8 mouse cellular contexts compared by ENCODE assay signal in the genomic region with DNA sequence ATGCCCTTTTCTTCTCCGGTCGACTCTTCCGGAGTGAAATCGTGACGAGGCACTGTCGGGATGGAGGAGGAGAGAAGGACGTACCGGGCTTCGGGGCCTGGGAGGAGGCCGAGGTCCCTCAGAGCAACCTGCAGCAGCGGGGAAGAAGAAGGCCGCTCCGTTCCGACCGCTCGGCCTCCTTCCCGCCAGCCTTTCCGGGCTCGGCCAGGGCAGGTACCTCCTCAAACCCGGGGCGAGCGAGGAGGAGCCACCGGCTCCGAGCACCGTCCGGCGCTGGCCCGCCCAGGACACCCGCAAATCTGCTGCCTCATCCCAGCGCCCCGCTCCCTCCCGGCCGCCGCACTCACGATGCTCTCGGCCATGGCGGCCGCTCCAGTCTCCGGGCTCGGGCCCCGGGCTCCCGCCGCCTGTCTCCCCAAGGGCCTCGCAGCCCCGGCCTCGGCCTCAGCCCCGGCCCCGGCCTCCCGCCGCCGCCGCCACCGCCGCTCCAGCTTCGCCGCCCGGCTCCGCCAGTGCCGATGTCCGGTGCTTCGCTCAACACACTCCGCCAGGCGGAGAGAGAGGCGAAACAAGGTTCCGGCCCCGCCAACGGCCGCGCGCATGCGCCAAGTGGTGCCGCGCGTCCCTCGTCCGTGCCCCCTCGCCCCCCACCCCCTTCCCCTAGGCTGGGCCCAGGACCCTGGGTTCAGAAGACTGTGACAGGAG. TPM values are rescaled to one million over a fixed set of nuclear protein-coding genes. Genes with fewer than 3 reads are reported as not detected.
DNase-seq lines count a peak whose midpoint lies in the region; ATAC-seq and TF ChIP-seq lines count a peak whose summit lies in the region.

Gene Nploc4 (minus strand): TSS at position 557 of the 705 bp plus-strand sequence.

- peak within 1 kb of the TSS; percentile 98 for H3K27ac ChIP-seq in heart, embryonic 10.5 days
- peak within 1 kb of the TSS; percentile 67; the same call in 1 of the 2 replicates for H3K27ac ChIP-seq in kidney, embryonic 14.5 days (ENCODE audit: low read depth, low read length)
- peak within 1 kb of the TSS; percentile 77 for H3K27ac ChIP-seq in limb, embryonic 14.5 days (replicated peaks; ENCODE audit: low read depth, low read length)
- peak within 1 kb of the TSS; percentile 82 for H3K27ac ChIP-seq in midbrain, embryonic 16.5 days (ENCODE audit: low read length)

- DNase-seq in brain, adult 2 months (ENCODE audit: low read depth, low spot score) = peak; percentile 91
- peak; percentile 93 for DNase-seq in heart, embryonic 10.5 days (ENCODE audit: low spot score)
- DNase-seq in limb, embryonic 14.5 days (ENCODE audit: low spot score) = peak; percentile 87
- DNase-seq in spleen, postnatal 10 days (ENCODE audit: low spot score in 2 of 2) = peak; percentile 91 to 97

- peak within 1 kb of the TSS; percentile 93 for H3K4me3 ChIP-seq in C2C12 (ENCODE audit: insufficient read depth, poor library complexity, severe bottlenecking)
- peak within 1 kb of the TSS; percentile 100 for H3K4me3 ChIP-seq in heart, embryonic 10.5 days
- peak within 1 kb of the TSS; percentile 98 for H3K4me3 ChIP-seq in kidney, embryonic 14.5 days (ENCODE audit: low read length)
- H3K4me3 ChIP-seq in limb, embryonic 14.5 days (replicated peaks; ENCODE audit: low read length) = peak within 1 kb of the TSS; percentile 100
- peak within 1 kb of the TSS; percentile 98 for H3K4me3 ChIP-seq in midbrain, embryonic 16.5 days (ENCODE audit: low read depth, low read length)

- H3K79me2 ChIP-seq in C2C12 (ENCODE audit: control insufficient read depth, insufficient read depth) = peaks cover 52% of the 10 kb centered on the region

- no peaks in the 10 kb centered on the region for H3K9me3 ChIP-seq in heart, embryonic 10.5 days
- no peaks in the 10 kb centered on the region for H3K9me3 ChIP-seq in kidney, embryonic 14.5 days (ENCODE audit: control insufficient read depth, low read length)
- H3K9me3 ChIP-seq in limb, embryonic 14.5 days (ENCODE audit: control insufficient read depth, low read length) = no peaks in the 10 kb centered on the region
- H3K9me3 ChIP-seq in midbrain, embryonic 16.5 days (replicated peaks; ENCODE audit: control insufficient read depth, low read length, poor library complexity, severe bottlenecking) = no peaks in the 10 kb centered on the region

- H3K27me3 ChIP-seq in C2C12 (ENCODE audit: control insufficient read depth, insufficient read depth, insufficient read length) = peaks cover 14% of the 10 kb centered on the region
- no peaks in the 10 kb centered on the region for H3K27me3 ChIP-seq in heart, embryonic 10.5 days (ENCODE audit: insufficient read depth, poor library complexity, severe bottlenecking)
- no peaks in the 10 kb centered on the region for H3K27me3 ChIP-seq in kidney, embryonic 14.5 days (ENCODE audit: control insufficient read depth, insufficient read depth, low read length)
- H3K27me3 ChIP-seq in limb, embryonic 14.5 days (ENCODE audit: control insufficient read depth, insufficient read depth, low read length) = no peaks in the 10 kb centered on the region
- no peaks in the 10 kb centered on the region for H3K27me3 ChIP-seq in midbrain, embryonic 16.5 days (ENCODE audit: control insufficient read depth, insufficient read depth, low read depth, low read length)

- peak within 1 kb of the TSS; percentile 95 for H3K9ac ChIP-seq in kidney, embryonic 14.5 days (ENCODE audit: low read depth, low read length)
- H3K9ac ChIP-seq in limb, embryonic 14.5 days (ENCODE audit: low read depth, low read length, severe bottlenecking) = peak within 1 kb of the TSS; percentile 94
- peak within 1 kb of the TSS; percentile 99 for H3K9ac ChIP-seq in midbrain, embryonic 16.5 days (ENCODE audit: low read depth, low read length)

- peaks cover 11% of the 10 kb centered on the region for H3K4me1 ChIP-seq in heart, embryonic 10.5 days
- H3K4me1 ChIP-seq in kidney, embryonic 14.5 days (ENCODE audit: control insufficient read depth, insufficient read depth, low read length) = peaks cover 9% of the 10 kb centered on the region
- peaks cover 11% of the 10 kb centered on the region; the same call in 1 of the 2 replicates for H3K4me1 ChIP-seq in limb, embryonic 14.5 days (ENCODE audit: control insufficient read depth, insufficient read depth, low read length)
- peaks cover 12% of the 10 kb centered on the region for H3K4me1 ChIP-seq in midbrain, embryonic 16.5 days (ENCODE audit: control insufficient read depth, insufficient read depth, low read length)

- H3K4me2 ChIP-seq in kidney, embryonic 14.5 days (replicated peaks; ENCODE audit: low read depth, low read length) = peak within 1 kb of the TSS; percentile 68
- H3K4me2 ChIP-seq in limb, embryonic 14.5 days (replicated peaks; ENCODE audit: low read depth, low read length, severe bottlenecking) = peak within 1 kb of the TSS; percentile 80
- H3K4me2 ChIP-seq in midbrain, embryonic 16.5 days (ENCODE audit: low read length) = peak within 1 kb of the TSS; percentile 92

- peak within 1 kb of the TSS; percentile 70 for H3ac ChIP-seq in C2C12 (ENCODE audit: control insufficient read depth, insufficient read length, low read depth)

- TF ChIP-seq POLR2A in limb, embryonic 14.5 days (IDR thresholded peaks at IDR 0.05; ENCODE audit: borderline replicate concordance, extremely low read depth, insufficient read depth, insufficient read length) = 0 out of 2 replicates have a peak, but pooled peaks have one; percentile 39

- under 1% methylated on average over 77 of the region's 77 CpGs for WGBS in heart, embryonic 10.5 days
- under 1% methylated on average over 63 of the region's 77 CpGs for whole genome bisulfite sequencing in kidney, embryonic 14.5 days
- WGBS in limb, embryonic 14.5 days = under 1% methylated on average over 21 of the region's 77 CpGs
- WGBS in midbrain, embryonic 16.5 days = 1% methylated on average over 61 of the region's 77 CpGs

- ATAC-seq in erythroblast, adult 5-6 weeks (replicated peaks; ENCODE audit: low FRiP score, poor library complexity, severe bottlenecking) = peak; percentile 91
- peak; percentile 90 for ATAC-seq in kidney, embryonic 14.5 days (ENCODE audit: low FRiP score, low TSS enrichment)
- ATAC-seq in limb, embryonic 14.5 days (ENCODE audit: low FRiP score, low read depth) = peak; percentile 91
- peak; percentile 82 for ATAC-seq in midbrain, embryonic 16.5 days

- peaks cover 36% of the 10 kb centered on the region for H3K36me3 ChIP-seq in C2C12 (ENCODE audit: control insufficient read depth, insufficient read depth)
- H3K36me3 ChIP-seq in heart, embryonic 10.5 days = peaks cover 33% of the 10 kb centered on the region
- peaks cover 31% of the 10 kb centered on the region for H3K36me3 ChIP-seq in kidney, embryonic 14.5 days (ENCODE audit: control insufficient read depth, insufficient read depth, low read length)
- peaks cover 16% of the 10 kb centered on the region for H3K36me3 ChIP-seq in limb, embryonic 14.5 days (ENCODE audit: control insufficient read depth, insufficient read depth, low read length)
- H3K36me3 ChIP-seq in midbrain, embryonic 16.5 days (ENCODE audit: control insufficient read depth, insufficient read depth, low read length) = peaks cover 8% of the 10 kb centered on the region

- H3K79me3 ChIP-seq in C2C12 (ENCODE audit: low read depth) = peaks cover 41% of the 10 kb centered on the region

- TF ChIP-seq CTCF in C2C12 (IDR thresholded peaks at IDR 0.05; ENCODE audit: control insufficient read depth, insufficient read depth, insufficient read length) = no peak

TF ChIP-seq in C2C12, 6 proteins besides CTCF, POLR2A, EP300 and RAD21:
- TF ChIP-seq MYOD1 (IDR thresholded peaks at IDR 0.05; ENCODE audit: control insufficient read depth, insufficient read length, low read depth) (no peak), MAX (IDR thresholded peaks at IDR 0.05) (peak; percentile 73)

RNA-seq across cellular contexts. Expression of gene Nploc4, which starts in this region (rescaled TPM):
- polyA plus RNA-seq in C2C12 (2012; fragmentation: generic; extraction: Trizol) = 61.8 TPM
- 16.1 and 17.6 TPM in 2 replicates for total RNA-seq in erythroblast, adult 5-6 weeks (2015; ENCODE audit: low replicate concordance)
- 24.6 and 31.8 TPM in 2 replicates for total RNA-seq in erythroblast, adult 5-6 weeks (2017; ENCODE audit: low replicate concordance)
- polyA plus RNA-seq in heart, embryonic 10.5 days (2016; fragmentation: Nextera tagmentation; extraction: Ambion mirVana) = 43.0 and 49.6 TPM in 2 replicates
- polyA plus RNA-seq in kidney, embryonic 14.5 days (2014; fragmentation: Nextera tagmentation; extraction: Ambion mirVana) = 25.0 and 45.4 TPM in 2 replicates
- 51.5 and 59.2 TPM in 2 replicates for polyA plus RNA-seq in limb, embryonic 14.5 days (2012; rRNA removed)
- polyA plus RNA-seq in limb, embryonic 14.5 days (2014; fragmentation: Nextera tagmentation; extraction: Ambion mirVana) = 38.8 and 41.8 TPM in 2 replicates
- 28.7 and 30.4 TPM in 2 replicates for polyA plus RNA-seq in midbrain, embryonic 16.5 days (2015; fragmentation: Nextera tagmentation; extraction: Ambion mirVana)

Comparison
In these comparisons a context has a peak if more than half of its experiments do, and no peak if none do; other contexts are left out.
1. Peak in every context shown above with its lines: DNase-seq, ATAC-seq, H3K4me3 ChIP-seq and H3K27ac ChIP-seq.